Mouse (Mus musculus) G1E (cell line): Measurements from ENCODE around the gene Gcnt7. TPM values are rescaled to one million over a fixed set of nuclear protein-coding genes. Genes with fewer than 3 reads are reported as not detected.
A peak's percentile ranks its signal among the peaks of the same experiment; 100 is the strongest.

Experiments used
- ATAC-seq: 2 replicates; pipeline ENCODE4 v1.8.0; 2016; ENCODE audit warnings: mild to moderate bottlenecking; ENCODE audit not compliant: insufficient number of reproducible peaks, poor library complexity, low FRiP score, severe bottlenecking; ENCODE audit errors: extremely low read depth
- DNase-seq: peaks from one replicate; pipeline ENCODE4 v3.0.0; 2012; ENCODE audit warnings: low spot score
- H3K27me3 ChIP-seq: 2 replicates; pipeline ENCODE4 v1.6.1; 2012; ENCODE audit warnings: mild to moderate bottlenecking, low read length, inconsistent platforms; ENCODE audit not compliant: insufficient read depth
- H3K36me3 ChIP-seq: replicated peaks from 2 replicates; pipeline ENCODE3; 2012; ENCODE audit warnings: mild to moderate bottlenecking, inconsistent platforms
- H3K4me1 ChIP-seq: 2 replicates; pipeline ENCODE4 v1.6.1; 2012; ENCODE audit warnings: low read depth, low read length, inconsistent platforms, mixed read lengths; ENCODE audit not compliant: insufficient read depth
- H3K4me3 ChIP-seq: 2 replicates; pipeline ENCODE4 v1.5.1; 2012; ENCODE audit warnings: low read depth, mild to moderate bottlenecking, inconsistent platforms, low read length, moderate library complexity, mixed read lengths
- H3K9me3 ChIP-seq: replicated peaks from 2 replicates; pipeline ENCODE4 v1.6.1; 2012; ENCODE audit warnings: inconsistent platforms
- CTCF ChIP-seq: IDR thresholded peaks from 2 replicates; pipeline ENCODE4 v1.5.1; 2012; ENCODE audit warnings: low read depth, low read length, inconsistent platforms, mixed read lengths
- GATA1 ChIP-seq: IDR thresholded peaks from 2 replicates; pipeline ENCODE4 v1.6.1; 2012; ENCODE audit warnings: borderline replicate concordance, low read length, inconsistent platforms, mixed read lengths
- GATA2 ChIP-seq: IDR thresholded peaks from 2 replicates; pipeline ENCODE4 v1.6.1; 2012; ENCODE audit warnings: low read depth, low read length, inconsistent platforms, borderline replicate concordance
- POLR2AphosphoS5 ChIP-seq: IDR thresholded peaks from 2 replicates; pipeline ENCODE4 v1.6.1; 2012; ENCODE audit warnings: low read depth, low read length, inconsistent platforms; ENCODE audit not compliant: insufficient replicate concordance
- TAL1 ChIP-seq: conservative IDR thresholded peaks from 2 replicates; pipeline ENCODE4 v1.6.1; 2012; ENCODE audit warnings: low read depth, low read length, inconsistent platforms, mixed read lengths
- polyA plus RNA-seq: library from polyadenylated mRNA; stranded (reverse); fragments of >175 nt; gene quantifications from 2 replicates; pipeline ENCODE4 v1.2.3, GENCODE M21; 2012
- total RNA-seq, 2 experiments: library from RNA; stranded (forward) in 1 of 2; stranded (reverse) in 1 of 2; fragments of 200-1000 nt in 1 of 2; fragments of >200 nt in 1 of 2; fragmentation: Nextera tagmentation in 1 of 2; gene quantifications; 2 replicates each; pipeline ENCODE4 v1.2.3; 2014 to 2017

The Gcnt7 gene
- total and polyA plus RNA-seq, 3 experiments: 0.22 TPM; not detected in 2

- DNase-seq (no peak), ATAC-seq (no peak)
- no peaks in the 10 kb centered on the region for H3K9me3 ChIP-seq
- H3K4me3 ChIP-seq: no peak overlapping the region
- peaks cover 2% of the 10 kb centered on the region for H3K36me3 ChIP-seq
- H3K4me1 ChIP-seq: peaks cover 2% of the 10 kb centered on the region; the same call in 1 of the 2 replicates
- H3K27me3 ChIP-seq: peaks cover 5% of the 10 kb centered on the region; the same call in 1 of the 2 replicates
- no peak for TF ChIP-seq GATA2
- no peak for TF ChIP-seq TAL1
- TF ChIP-seq POLR2AphosphoS5: no peak
- no peak for TF ChIP-seq CTCF
- TF ChIP-seq GATA1: no peak
Observed at GRCm38 (mm10) chr2:172477350-172477749, 19.0 kb upstream of the Gcnt7 start.

- H3K4me1 ChIP-seq: peaks cover 2% of the 10 kb centered on the region; the same call in 1 of the 2 replicates
- DNase-seq (no peak), ATAC-seq (no peak)
- H3K9me3 ChIP-seq: no peaks in the 10 kb centered on the region
- H3K36me3 ChIP-seq: peaks cover 7% of the 10 kb centered on the region
- H3K4me3 ChIP-seq: no peak overlapping the region
- TF ChIP-seq CTCF (no peak), POLR2AphosphoS5 (no peak), GATA1 (no peak), TAL1 (no peak), GATA2 (no peak)
- H3K27me3 ChIP-seq: peaks cover 3% of the 10 kb centered on the region; the same call in 1 of the 2 replicates
Observed at GRCm38 (mm10) chr2:172476707-172477260, 18.4 kb upstream of the Gcnt7 start.

GRCm38 (mm10) chr2:172474970-172475369, 16.6 kb upstream of the Gcnt7 start:
- no peak for DNase-seq
- H3K9me3 ChIP-seq: no peaks in the 10 kb centered on the region
- no peak for TF ChIP-seq POLR2AphosphoS5
- 0 out of 2 replicates have a peak, but pooled peaks have one; percentile 9 for TF ChIP-seq CTCF
- peaks cover 3% of the 10 kb centered on the region; the same call in 1 of the 2 replicates for H3K27me3 ChIP-seq
- H3K4me3 ChIP-seq: no peak overlapping the region
- peaks cover 16% of the 10 kb centered on the region for H3K36me3 ChIP-seq
- ATAC-seq: peak; percentile 31; the same call in 1 of the 2 replicates
- H3K4me1 ChIP-seq: peaks cover 2% of the 10 kb centered on the region; the same call in 1 of the 2 replicates

- Histone ChIP-seq H3K36me3 (peaks cover 30% of the 10 kb centered on the region), H3K4me1 (peaks cover 2% of the 10 kb centered on the region; the same call in 1 of the 2 replicates), H3K4me3 (no peak overlapping the region), H3K9me3 (no peaks in the 10 kb centered on the region), H3K27me3 (peaks cover 3% of the 10 kb centered on the region; the same call in 1 of the 2 replicates)
- DNase-seq: no peak
- ATAC-seq: no peak
- TF ChIP-seq GATA1 (no peak), CTCF (no peak), POLR2AphosphoS5 (no peak), GATA2 (no peak), TAL1 (no peak)
Observed at GRCm38 (mm10) chr2:172473591-172473990, 15.2 kb upstream of the Gcnt7 start.

GRCm38 (mm10) chr2:172472318-172472717, 13.9 kb upstream of the Gcnt7 start, which contains the start of gene Fam209:
Fam209 (plus strand) TSS chr2:172472520.
- H3K27me3 ChIP-seq: peaks cover 3% of the 10 kb centered on the region; the same call in 1 of the 2 replicates
- H3K4me1 ChIP-seq: peaks cover 2% of the 10 kb centered on the region; the same call in 1 of the 2 replicates
- TF ChIP-seq GATA1: no peak
- no peak for TF ChIP-seq POLR2AphosphoS5
- TF ChIP-seq GATA2: no peak
- no peak for TF ChIP-seq TAL1
- no peak for TF ChIP-seq CTCF
- H3K36me3 ChIP-seq: peaks cover 42% of the 10 kb centered on the region
- no peaks in the 10 kb centered on the region for H3K9me3 ChIP-seq
- ATAC-seq (no peak), DNase-seq (no peak)
- no peak within 1 kb of the TSS for H3K4me3 ChIP-seq

- H3K27me3 ChIP-seq: no peaks in the 10 kb centered on the region
- H3K4me1 ChIP-seq: no peaks in the 10 kb centered on the region
- DNase-seq (no peak), ATAC-seq (no peak)
- no peaks in the 10 kb centered on the region for H3K9me3 ChIP-seq
- TF ChIP-seq CTCF (no peak), POLR2AphosphoS5 (no peak), TAL1 (no peak), GATA1 (no peak), GATA2 (no peak)
- no peak overlapping the region for H3K4me3 ChIP-seq
- peaks cover 81% of the 10 kb centered on the region for H3K36me3 ChIP-seq
Observed at GRCm38 (mm10) chr2:172468346-172468819, 10.0 kb upstream of the Gcnt7 start.
